Mouse (Mus musculus): Measurements from ENCODE around the gene Il10rb.

GRCm38 (mm10) chr16:91358555-91358954 is 47.4 kb upstream of the Il10rb start:
- TF ChIP-seq EP300 (optimal IDR thresholded peaks at IDR 0.05) (no peak), CTCF (IDR thresholded peaks at IDR 0.05; ENCODE audit: low read depth) (peak; percentile 86)
